In genomic region chr9:99080657-99081056, GRCm38 (mm10) we compare ENCODE assay signal across 16 mouse cellular contexts. TPM values are rescaled to one million over a fixed set of nuclear protein-coding genes. Genes with fewer than 3 reads are reported as not detected.
DNase-seq lines count a peak whose midpoint lies in the region; ATAC-seq and TF ChIP-seq lines count a peak whose summit lies in the region.
"Had no signal": no experiment of that assay in that cellular context is flagged by ENCODE, and none has a peak within 500 bp of the region (broad histone marks: within the 10 kb centered on the region; RNA-seq: fewer than 3 reads in every experiment).

No protein-coding gene starts in this region.

- peak; percentile 17 to 35 for DNase-seq in kidney, postnatal 36 days
- no peak for DNase-seq in kidney, adult 11 months
- DNase-seq in midbrain, embryonic 11.5 days (ENCODE audit: low spot score, missing footprints), result peak; percentile 47
- DNase-seq in midbrain, postnatal 0 days (ENCODE audit: low spot score), result no peak
- no peak for DNase-seq in adipocyte (ENCODE audit: low spot score)
- DNase-seq: cerebellum, adult 11 months; embryo, embryonic 11 days; right cerebral cortex, postnatal 14 days; thymus, adult 2 months had no signal

- no peak for TF ChIP-seq CTCF in midbrain, postnatal 0 days (IDR thresholded peaks at IDR 0.05)
- peak; percentile 10; the same call in 1 of the 2 replicates for TF ChIP-seq CTCF in bone marrow macrophage, adult 2 months (IDR thresholded peaks at IDR 0.05; ENCODE audit: low read depth, low read length)

- no peak overlapping the region for H3K4me3 ChIP-seq in midbrain, embryonic 11.5 days (ENCODE audit: low read depth, low read length)
- no peak overlapping the region for H3K4me3 ChIP-seq in midbrain, postnatal 0 days (ENCODE audit: low read depth, low read length)
- H3K4me3 ChIP-seq in bone marrow macrophage, adult 2 months (ENCODE audit: insufficient read depth, low read length), result no peak overlapping the region
- H3K4me3 ChIP-seq in hindbrain, embryonic 13.5 days, result no peak overlapping the region

- ATAC-seq in midbrain, embryonic 11.5 days (ENCODE audit: low FRiP score), result no peak
- no peak for ATAC-seq in midbrain, postnatal 0 days (ENCODE audit: low FRiP score)
- ATAC-seq in hindbrain, embryonic 13.5 days (ENCODE audit: low FRiP score), result no peak
- ATAC-seq: forebrain, embryonic 14.5 days; inflammation-experienced regulatory T-cells, adult 6 months had no signal

- no peaks in the 10 kb centered on the region for H3K27me3 ChIP-seq in midbrain, embryonic 11.5 days (ENCODE audit: control insufficient read depth, insufficient read depth, low read length)
- H3K27me3 ChIP-seq in midbrain, postnatal 0 days (ENCODE audit: insufficient read depth, low read length), result no peaks in the 10 kb centered on the region
- no peaks in the 10 kb centered on the region for H3K27me3 ChIP-seq in hindbrain, embryonic 13.5 days

- WGBS in midbrain, embryonic 11.5 days, result 96% methylated on average over 2 of the region's 2 CpGs
- 97% methylated on average over 2 of the region's 2 CpGs for WGBS in midbrain, postnatal 0 days
- WGBS in hindbrain, embryonic 13.5 days, result 98% methylated on average over 2 of the region's 2 CpGs

- no peaks in the 10 kb centered on the region for H3K36me3 ChIP-seq in midbrain, embryonic 11.5 days (ENCODE audit: control insufficient read depth, insufficient read depth, low read length)
- peaks cover 4% of the 10 kb centered on the region for H3K36me3 ChIP-seq in midbrain, postnatal 0 days (ENCODE audit: insufficient read depth, low read length)
- peaks cover 19% of the 10 kb centered on the region; the same call in 1 of the 2 replicates for H3K36me3 ChIP-seq in hindbrain, embryonic 13.5 days

- no peaks in the 10 kb centered on the region for H3K4me1 ChIP-seq in midbrain, embryonic 11.5 days (ENCODE audit: control insufficient read depth, insufficient read depth, low read length)
- no peaks in the 10 kb centered on the region for H3K4me1 ChIP-seq in midbrain, postnatal 0 days (ENCODE audit: insufficient read depth, low read length)
- H3K4me1 ChIP-seq in bone marrow macrophage, adult 2 months (ENCODE audit: control insufficient read depth, insufficient read depth, low read length), result peaks cover 22% of the 10 kb centered on the region
- no peaks in the 10 kb centered on the region for H3K4me1 ChIP-seq in hindbrain, embryonic 13.5 days (replicated peaks)

- no peaks in the 10 kb centered on the region for H3K9me3 ChIP-seq in midbrain, embryonic 11.5 days (ENCODE audit: control insufficient read depth, low read length)
- H3K9me3 ChIP-seq in midbrain, postnatal 0 days (ENCODE audit: low read length), result no peaks in the 10 kb centered on the region
- no peaks in the 10 kb centered on the region for H3K9me3 ChIP-seq in hindbrain, embryonic 13.5 days

- TF ChIP-seq POLR2A in bone marrow macrophage, adult 2 months (IDR thresholded peaks at IDR 0.05; ENCODE audit: borderline replicate concordance, low read depth, low read length), result no peak

- no peak overlapping the region for H3K4me2 ChIP-seq in midbrain, embryonic 11.5 days
- no peak overlapping the region for H3K4me2 ChIP-seq in midbrain, postnatal 0 days (ENCODE audit: low read depth, low read length, poor library complexity, severe bottlenecking)
- H3K4me2 ChIP-seq in hindbrain, embryonic 13.5 days, result no peak overlapping the region
- H3K4me2 ChIP-seq: heart, embryonic 11.5 days had no signal

- H3K27ac ChIP-seq in midbrain, embryonic 11.5 days (ENCODE audit: low read depth, low read length), result no peak overlapping the region
- H3K27ac ChIP-seq in midbrain, postnatal 0 days (ENCODE audit: low read depth, low read length), result no peak overlapping the region
- no peak overlapping the region for H3K27ac ChIP-seq in bone marrow macrophage, adult 2 months (ENCODE audit: insufficient read depth, low read depth, low read length)
- H3K27ac ChIP-seq in hindbrain, embryonic 13.5 days, result no peak overlapping the region

- H3K9ac ChIP-seq in midbrain, embryonic 11.5 days (ENCODE audit: low read length), result no peak overlapping the region
- no peak overlapping the region for H3K9ac ChIP-seq in midbrain, postnatal 0 days (replicated peaks; ENCODE audit: low read length, poor library complexity, severe bottlenecking)
- H3K9ac ChIP-seq in hindbrain, embryonic 13.5 days, result no peak overlapping the region

RNA-seq across cellular contexts. Expression of gene Gm1123, which starts 45.1 kb away (rescaled TPM):
- polyA plus RNA-seq in midbrain, embryonic 11.5 days (2014; fragmentation: Nextera tagmentation; extraction: Ambion mirVana), result 0.08 TPM in 1 of 2 replicates, not detected in the other
- total RNA-seq in midbrain, postnatal 0 days (2014; rRNA removed), result not detected in 2 replicates
- polyA plus RNA-seq in midbrain, postnatal 0 days (2015; fragmentation: Nextera tagmentation; extraction: Ambion mirVana), result 0.15 and 0.16 TPM in 2 replicates
- 0.36 TPM in 1 of 2 replicates, not detected in the other for polyA plus RNA-seq in bone marrow macrophage, adult 2 months (2012; ENCODE audit: insufficient read depth, insufficient read length, missing spikeins)
- polyA plus RNA-seq in hindbrain, embryonic 13.5 days (2015; fragmentation: Nextera tagmentation; extraction: Ambion mirVana), result 0.10 and 0.21 TPM in 2 replicates
- total RNA-seq: gastrocnemius, adult 8-10 months; hematopoietic stem cell, adult 5-6 weeks had no signal
- polyA plus RNA-seq: forebrain, embryonic 14.5 days had no signal

RNA-seq across cellular contexts. Expression of gene Pik3cb, which starts 59.8 kb away (rescaled TPM):
- polyA plus RNA-seq in midbrain, embryonic 11.5 days (2014; fragmentation: Nextera tagmentation; extraction: Ambion mirVana), result 1.1 and 1.4 TPM in 2 replicates
- 5.8 and 8.4 TPM in 2 replicates for total RNA-seq in midbrain, postnatal 0 days (2014; rRNA removed)
- 3.2 and 3.8 TPM in 2 replicates for polyA plus RNA-seq in midbrain, postnatal 0 days (2015; fragmentation: Nextera tagmentation; extraction: Ambion mirVana)
- polyA plus RNA-seq in bone marrow macrophage, adult 2 months (2012; ENCODE audit: insufficient read depth, insufficient read length, missing spikeins), result 13.4 and 15.6 TPM in 2 replicates
- 3.2 and 4.3 TPM in 2 replicates for polyA plus RNA-seq in hindbrain, embryonic 13.5 days (2015; fragmentation: Nextera tagmentation; extraction: Ambion mirVana)

Comparison
In these comparisons a context has a peak if more than half of its experiments do, and no peak if none do; other contexts are left out.
1. DNase-seq: peak in kidney, postnatal 36 days (2 of 2) and midbrain, embryonic 11.5 days (single experiment); none in kidney, adult 11 months (single experiment), midbrain, postnatal 0 days (single experiment) and adipocyte (single experiment).